Mouse (Mus musculus) frontal cortex, postnatal 10 days (tissue): Measurements from ENCODE around the gene Ggcx.
A peak's percentile ranks its signal among the peaks of the same experiment; 100 is the strongest.

Experiments
- DNase-seq, 2 experiments: peaks; one replicate each; pipeline ENCODE4 v3.0.0; 2022; ENCODE audit warnings: low spot score in 2 of 2, mixed read lengths in 1 of 2

Ggcx gene

DNA sequence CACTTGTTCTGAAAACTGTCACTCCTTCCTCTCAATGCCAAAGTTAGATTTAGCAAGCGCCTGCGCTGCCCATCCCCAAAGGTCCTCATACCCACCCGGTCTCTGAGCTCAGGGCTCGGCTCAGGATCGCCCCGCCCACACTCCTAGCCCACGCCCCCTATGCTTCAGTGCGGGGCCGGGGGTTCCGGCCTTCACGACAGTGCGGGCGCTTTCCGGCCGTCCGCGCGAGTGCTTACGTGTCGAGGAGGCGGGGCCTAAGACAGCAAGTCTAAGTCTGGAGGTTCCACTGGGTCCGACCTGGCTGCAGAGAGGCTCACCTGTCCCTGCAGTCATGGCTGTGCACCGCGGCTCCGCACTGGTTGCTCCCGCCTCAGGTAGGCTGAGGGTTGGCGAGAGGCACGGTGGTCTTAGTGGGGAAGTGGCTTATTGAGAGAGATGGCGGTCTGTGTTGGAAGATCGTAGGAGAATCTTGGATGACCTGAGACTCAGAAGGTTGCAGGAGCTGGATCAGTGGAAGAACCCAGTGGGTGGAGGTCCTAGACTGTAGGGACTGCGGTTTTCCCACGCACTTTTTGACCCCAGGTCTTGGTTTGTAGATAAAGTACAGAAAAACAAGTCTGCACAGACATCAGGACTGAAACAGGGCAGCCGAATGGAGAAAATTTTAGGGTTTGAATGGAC, at the start of gene Ggcx:
TSS of gene Ggcx (plus strand) at position 233 of the 681 bp plus-strand sequence.
- DNase-seq, result peak; percentile 86 to 92

DNA sequence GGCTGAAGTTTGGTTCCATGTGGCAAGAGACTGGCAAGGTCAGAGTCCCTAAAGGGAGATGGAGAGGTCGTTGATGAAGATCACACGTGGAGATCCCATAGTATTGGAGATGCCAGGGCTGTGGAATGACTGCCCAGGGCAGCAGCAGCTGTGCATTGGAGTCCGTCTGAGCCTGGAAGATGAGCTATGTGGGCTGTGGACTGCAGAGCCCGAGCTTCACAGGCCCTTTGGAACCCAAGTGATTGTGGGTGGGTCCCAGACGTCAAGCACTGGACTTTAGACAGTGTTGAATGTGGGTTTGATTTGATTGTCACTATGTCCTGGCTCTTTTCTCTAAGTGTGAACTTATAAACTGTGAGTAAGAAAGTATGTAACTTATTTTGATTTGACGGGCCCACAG, 49.1 kb upstream of the Ggcx start:
- DNase-seq, result no peak

DNA sequence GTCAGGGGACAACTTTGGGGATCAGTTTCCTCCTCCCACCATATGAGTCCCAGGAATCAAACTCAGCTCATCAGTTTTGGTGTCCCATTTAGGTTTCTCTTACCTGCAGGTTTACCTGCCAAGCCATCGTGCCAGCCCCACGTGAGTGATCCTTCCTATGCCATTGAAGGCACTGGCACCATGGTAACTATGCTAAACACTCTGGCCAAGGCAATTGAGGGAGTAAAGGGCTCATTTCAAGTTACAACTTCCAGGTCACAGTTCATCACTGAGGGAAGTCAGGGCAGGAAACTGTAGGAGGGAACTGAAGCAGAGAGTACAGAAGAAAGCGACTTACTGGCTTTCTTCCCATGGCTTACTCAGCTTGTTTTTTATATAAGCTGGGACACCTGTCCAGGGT, 47.8 kb upstream of the Ggcx start:
- no peak for DNase-seq

DNA sequence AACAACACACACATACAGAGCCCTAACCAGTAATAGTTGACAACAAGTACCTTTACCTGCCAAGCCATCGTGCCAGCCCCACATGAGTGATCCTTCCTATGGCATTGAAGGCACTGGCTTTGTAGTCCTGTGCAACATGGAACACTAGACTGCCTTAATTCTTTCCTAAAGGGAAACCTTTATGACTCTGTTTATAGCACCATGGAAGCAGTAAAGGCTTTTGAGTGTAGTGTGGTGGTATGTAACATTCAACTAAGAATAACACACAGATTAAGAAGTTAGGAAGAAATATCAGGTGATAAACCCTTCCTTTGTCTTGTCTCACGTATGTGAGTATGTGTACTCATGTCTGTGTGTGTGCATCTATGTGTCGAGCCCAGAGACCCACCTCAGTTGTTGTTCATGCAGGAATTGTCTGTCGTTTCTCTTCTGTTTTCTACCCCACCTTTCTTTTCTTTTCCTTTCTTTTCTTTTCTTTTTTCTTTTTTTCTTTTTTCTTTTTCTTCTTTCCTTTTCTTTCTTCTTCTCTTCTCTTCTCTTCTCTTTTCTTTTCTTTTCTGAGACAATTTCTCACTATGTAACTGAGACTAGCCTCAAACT, 47.2 kb upstream of the Ggcx start, which contains the start of gene Rnf181:
TSS of gene Rnf181 (minus strand) at position 113 of the 600 bp plus-strand sequence.
- no peak for DNase-seq

DNA sequence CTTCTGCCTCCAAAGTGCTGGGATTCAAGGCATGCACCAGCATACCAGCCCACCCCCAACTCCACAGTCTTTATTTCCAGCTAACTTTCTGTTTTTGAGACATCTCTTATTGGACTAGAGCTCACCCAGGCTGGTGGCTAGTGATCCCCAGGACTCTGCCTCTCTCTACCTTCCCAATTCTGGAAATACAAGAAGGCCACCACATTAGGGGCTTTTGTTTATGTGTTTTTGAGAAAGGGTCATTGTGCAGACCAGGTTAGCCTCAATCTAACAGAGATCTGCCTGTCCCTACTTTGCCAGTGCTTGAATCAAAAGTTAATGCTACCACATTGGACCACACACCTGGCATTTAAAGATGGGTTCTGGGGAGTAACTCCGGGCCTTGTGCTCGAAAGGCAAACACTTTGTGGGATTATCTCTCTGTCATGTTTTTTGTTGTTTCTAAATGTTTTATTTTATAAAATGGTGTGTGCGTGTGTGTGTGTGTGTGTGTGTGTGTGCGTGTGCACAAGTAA, 46.6 kb upstream of the Ggcx start:
- no peak for DNase-seq

DNA sequence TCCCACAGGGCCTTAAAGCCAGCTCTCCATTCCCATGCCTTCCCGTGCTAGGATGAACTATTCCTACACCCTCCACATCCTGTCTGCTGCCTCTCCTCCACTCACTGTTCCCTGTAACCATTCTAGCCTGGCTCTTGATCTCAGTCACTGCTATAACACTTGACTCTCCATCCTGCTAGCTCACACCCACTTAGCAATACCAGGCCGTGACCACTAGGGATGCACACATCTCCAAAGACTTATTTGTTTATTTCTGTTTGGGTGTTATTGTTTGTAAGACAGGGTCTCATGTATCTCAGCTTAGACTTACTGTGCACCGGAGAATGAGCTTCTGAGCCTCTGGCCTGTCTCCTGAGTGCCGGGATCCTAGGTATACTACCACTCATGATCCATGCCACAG, 44.6 kb upstream of the Ggcx start:
- DNase-seq, result no peak

DNA sequence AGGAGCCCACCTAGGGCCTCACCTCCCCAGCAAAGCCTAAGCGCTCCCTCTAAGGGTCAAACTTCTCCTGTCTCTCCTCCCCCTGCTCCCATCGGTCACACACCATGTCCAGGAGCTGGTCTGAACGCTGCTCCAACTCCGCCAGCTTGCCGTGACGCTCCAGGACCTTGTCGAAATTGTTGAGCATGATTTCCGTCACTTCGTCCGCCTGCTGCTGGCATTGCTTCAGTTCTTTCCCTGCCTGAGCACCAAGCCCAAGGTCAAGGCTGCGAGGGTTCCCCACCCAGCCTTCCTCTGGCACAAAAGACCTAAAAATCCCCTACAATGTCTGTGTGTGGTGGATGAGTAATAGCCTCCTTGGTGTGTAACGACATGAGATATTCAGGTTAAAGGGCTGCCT, 44.0 kb upstream of the Ggcx start:
- no peak for DNase-seq

DNA sequence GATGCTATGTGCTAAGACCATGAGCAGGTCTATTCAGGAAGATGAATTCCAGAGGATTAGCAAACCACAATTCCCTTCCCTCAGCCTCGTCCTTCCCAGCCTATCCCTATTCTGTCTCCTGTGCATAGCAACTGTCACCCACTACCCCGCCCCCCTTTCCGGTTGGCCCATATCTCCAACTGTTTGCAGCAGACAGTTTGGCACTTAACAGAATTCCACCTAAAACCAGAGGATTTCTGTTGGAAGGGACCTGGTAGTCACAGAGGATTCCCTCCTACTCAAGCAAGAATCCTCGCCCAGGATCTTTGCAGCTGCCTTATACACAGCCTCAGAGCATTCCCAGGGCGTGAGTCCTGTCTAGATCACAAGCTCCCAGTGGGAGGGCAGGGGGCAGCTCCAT, 43.0 kb upstream of the Ggcx start:
- no peak for DNase-seq

DNA sequence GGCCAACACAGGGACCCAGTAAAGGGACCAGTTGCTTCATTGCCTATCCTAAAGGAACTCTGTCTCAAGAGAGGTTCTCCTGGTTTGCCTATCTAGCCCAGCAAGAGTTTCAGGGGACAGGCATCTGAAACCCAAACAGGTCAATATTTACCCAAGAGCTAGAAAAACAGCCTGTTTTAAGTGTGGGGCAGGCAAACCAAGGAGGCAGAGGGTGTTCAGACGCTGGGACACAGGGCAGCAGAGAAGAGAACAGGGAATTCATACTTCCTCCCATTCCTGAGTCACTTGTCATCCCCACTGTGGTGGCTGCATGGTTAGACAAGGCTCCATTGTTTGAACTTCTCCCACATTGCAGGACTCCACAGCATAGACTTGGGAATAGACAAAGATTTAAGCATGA, 42.5 kb upstream of the Ggcx start:
- no peak for DNase-seq

DNA sequence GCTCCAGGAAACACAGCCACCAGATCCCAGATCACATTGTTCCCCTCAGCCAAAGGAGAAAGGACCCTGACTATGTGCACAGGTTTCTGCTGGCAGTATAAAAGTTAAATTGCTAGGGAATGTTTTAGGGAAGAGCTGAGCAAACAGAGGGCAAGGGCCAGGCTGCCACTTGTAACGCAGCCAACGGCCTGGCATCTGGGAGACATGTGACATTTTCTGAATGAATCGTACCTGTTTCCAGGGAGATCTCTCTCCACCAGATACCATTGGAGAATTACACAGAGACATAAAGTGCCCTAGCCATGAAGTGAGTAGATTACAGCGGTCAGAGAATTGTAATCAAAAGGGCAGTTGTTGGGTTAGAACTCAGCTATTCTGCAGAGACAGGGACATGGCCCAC, 40.9 kb upstream of the Ggcx start:
- DNase-seq, result no peak

DNA sequence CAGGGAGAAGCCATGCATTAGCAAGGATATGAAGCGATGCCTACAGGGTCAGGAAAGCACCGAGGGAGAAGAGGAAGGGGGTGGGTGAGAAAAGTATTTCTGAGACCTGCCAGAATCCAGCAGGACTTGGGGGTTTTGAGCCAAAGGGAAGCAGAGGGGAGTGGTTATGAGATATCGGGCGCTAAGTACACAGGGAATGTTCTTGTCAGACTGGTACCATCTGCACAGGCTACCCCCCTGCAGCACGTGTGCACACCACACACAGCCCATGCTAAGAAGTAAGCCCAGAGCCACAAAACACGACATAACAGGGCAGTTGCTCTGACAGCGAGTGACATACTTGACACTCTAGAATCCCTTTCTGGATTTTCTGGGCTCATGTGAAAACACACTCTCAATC, 39.9 kb upstream of the Ggcx start:
- no peak for DNase-seq

DNA sequence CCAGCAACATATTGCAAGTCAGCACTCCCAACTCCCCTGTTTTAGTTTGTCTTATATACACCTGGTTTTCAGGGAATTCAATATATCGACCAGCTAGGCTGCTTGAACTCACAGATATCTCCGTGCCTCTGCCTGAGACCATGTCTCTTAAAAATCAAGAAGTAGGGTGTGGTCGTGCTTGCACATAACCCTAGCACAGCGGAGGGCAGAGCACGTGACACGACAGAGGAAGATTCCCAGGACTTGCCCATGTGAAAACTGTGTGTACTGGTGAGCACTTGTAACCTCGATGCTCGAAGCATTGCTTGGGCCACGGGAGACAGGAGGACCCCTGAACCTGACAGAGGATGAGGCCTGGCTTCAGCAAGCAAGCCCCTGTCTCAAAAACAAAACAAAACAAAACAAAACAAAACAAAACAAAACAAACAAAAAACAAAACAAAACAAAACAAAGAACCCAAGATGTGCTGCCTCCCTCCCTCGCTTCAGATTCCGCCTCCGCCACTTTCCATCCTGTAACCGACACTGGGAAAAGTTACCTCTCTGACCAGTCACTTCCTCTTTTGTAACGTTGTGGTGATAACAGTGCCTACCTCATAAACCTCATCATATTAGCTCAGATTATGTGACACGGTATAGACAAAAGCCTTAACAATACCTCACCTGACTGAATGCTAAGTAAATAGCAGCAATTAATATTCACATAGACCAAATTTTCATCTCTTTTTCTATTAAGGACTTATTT, 39.1 kb upstream of the Ggcx start:
- no peak for DNase-seq

DNA sequence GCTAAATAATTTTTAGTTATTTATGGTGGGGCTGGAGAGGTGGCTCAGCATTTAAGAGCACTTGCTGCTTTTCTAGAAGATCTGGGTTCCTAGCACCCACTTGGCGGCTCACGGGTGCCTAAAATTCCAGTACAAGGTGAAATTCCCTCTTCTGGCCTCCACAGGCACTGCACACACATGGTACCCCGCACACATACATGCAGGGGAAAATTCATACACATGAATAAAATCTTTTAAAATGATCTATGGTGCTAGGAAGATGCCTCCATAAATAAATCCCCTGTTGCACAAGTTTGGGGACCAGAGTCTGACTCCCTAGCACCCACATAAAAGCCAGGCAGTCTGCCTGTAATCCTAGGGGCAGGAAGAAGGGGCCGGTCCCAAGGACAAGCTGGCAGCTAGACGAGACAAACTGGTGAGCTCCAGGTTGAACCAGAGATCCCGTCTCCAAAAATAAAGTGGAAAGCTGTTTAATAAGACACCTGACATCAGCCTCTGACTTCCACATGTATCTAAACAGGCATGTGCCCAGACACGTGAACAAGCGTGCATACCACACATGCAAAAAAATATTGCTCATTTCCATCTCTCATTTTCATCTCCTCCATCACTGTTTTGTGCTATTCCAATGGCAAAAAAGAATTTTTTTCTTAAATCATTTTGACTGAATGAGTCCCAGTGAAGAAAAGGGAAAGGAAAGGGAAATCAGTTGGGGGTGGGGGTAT, 35.4 kb upstream of the Ggcx start:
- DNase-seq, result no peak

DNA sequence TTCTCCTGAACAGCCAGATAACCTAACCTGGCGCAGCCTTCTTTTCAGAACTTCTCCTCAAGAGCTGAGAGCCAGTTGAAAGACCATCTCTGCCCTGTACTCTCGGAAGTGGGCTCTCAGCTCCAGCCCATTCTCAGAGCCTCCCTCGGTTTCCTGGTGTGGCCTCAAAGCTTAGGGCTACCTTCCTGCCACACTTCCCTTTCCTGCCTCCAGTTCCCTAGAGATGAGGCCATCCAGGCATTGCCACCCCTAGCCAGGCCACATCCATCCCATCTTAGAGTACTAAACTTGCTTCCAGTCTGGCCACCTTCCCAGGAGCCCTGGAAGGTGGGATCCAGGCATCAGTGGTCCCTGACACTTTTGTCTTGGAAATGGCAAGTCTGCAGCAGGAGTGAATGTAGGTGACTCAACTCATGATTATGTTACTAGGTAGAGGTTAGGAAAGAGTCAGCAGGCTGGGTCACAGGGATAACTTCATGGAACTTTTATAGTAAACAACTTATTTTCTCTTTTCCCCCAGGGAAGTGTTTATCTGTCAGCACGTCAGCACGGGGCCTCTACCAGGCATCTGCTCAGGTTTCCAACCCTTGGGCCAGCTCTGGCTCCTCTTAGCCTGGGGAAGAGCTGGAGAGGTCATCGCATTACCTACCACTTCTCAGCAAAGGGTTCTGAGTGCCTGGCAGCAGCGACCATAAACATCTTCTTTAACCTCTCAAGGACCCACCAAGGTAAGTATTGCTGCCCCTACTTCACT, 34.6 kb upstream of the Ggcx start:
- no peak for DNase-seq

DNA sequence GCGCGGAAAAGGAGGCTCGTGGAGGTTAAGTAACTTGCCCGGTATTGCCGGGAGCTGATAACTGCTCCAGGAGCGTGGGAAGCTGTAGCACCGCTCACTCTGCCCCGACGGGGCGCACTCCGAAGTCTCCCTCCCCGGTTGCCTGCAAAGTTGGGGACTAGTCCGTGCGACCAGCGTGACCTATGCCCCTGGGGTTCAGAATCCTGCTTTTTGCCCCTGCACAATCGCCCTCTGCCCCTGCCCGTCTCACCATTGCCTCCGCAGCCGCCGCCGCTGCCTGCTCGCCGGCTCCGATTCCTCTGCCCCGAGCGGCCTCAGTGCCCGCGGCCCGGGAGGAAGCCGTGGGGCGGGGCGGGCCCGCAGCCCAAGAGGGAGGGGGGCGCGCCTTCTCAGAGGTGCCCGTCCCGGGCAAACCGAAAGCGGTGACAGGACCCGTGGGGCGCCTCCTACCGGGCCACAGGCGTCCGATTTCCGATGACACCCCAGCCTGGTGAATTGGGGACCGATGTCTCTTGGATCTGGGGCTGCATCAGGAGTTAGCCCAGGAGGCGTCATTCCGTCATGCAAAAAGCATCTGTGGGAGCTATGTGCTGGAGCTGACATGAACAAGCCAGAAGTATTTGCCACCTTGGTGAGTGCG, 33.9 kb upstream of the Ggcx start, which contains the start of gene Vamp5:
TSS of gene Vamp5 (minus strand) at position 338 of the 640 bp plus-strand sequence.
- DNase-seq, result no peak

DNA sequence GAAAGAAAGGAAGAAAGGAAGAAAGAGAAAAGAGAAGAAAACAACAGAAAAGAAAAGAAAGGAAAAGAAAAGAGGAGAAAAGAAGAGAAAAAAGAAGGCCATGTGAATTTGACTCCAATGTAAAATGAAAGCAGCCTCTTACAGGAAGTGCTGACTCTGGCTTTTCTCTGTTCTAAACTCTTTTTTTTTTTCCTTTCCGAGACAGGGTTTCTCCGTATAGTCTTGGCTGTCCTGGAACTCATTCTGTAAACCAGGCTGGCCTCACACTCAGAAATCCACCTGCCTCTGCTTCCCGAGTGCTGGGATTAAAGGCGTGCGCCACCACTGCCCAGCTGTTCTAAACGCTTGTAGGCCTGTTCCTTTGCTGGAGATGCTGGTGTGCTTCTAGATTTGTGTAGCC, 31.6 kb upstream of the Ggcx start:
- DNase-seq, result no peak

DNA sequence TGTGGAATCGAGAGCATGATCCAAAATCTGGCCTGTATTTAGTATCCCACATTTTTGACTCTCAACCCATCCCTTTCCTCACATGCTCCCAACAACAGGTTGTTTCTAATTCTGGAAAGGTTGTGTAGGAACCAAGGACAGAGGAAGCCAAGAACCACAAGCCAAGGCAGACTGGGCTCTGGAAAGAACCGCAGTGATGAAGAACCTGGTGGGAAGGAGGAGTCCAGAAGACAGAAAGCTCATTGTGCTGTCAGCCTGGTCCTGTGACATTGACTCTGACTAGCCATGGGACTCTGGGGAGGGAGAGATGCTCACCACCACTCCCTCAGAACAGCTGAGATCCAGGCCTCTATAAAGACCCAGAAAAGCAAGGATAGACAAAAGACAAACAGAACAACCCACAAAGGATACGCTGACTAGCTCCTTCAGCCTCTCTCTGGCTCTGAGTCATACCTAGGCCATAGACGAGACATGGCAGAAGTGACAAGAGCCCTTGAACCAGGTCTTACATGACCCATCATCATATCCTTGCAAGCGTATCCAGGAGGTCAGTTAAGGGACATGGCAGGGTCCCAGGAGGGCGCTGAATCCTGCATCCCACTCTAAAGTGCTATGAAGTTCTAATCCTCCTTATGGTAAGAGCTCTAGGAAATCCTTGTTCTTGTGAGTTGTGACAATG, 30.8 kb upstream of the Ggcx start:
- DNase-seq, result no peak

DNA sequence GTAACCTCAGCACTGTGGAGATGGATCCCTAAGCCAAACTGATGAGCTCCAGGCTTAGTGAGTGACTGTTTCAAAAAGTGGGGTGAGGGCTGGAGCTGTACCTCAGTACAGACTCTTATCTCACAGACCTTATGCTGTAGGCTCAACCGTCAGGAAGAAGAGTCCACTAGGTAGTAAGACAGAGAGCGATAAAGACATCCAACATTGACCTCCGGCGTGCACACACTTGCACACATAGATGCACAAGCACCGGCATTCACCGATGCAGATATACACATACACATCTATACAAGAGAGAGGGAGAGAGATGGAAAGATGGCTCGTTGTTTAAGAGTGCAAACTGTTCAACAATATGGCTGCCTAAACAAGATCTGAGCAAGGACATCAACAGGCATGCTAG, 30.2 kb upstream of the Ggcx start:
- DNase-seq, result no peak

DNA sequence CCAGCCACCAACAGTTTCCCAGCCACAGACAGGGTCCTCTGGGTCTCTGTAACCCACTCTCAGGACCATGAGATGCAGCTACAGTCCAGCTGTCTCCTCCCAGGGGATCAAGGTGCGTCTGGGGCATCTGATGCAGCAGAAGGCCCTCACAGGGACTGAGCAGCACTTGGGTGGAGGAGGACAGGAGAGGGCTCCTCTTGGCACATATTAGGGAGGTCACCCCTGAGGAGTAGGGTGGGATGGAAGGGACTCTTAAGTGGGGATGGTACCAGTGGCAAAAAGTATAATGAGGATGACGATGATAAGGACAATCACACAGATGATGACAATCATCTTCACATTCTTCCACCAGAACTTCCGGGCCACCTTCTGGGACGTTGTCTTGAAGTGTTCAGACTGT, 28.9 kb upstream of the Ggcx start:
- no peak for DNase-seq

DNA sequence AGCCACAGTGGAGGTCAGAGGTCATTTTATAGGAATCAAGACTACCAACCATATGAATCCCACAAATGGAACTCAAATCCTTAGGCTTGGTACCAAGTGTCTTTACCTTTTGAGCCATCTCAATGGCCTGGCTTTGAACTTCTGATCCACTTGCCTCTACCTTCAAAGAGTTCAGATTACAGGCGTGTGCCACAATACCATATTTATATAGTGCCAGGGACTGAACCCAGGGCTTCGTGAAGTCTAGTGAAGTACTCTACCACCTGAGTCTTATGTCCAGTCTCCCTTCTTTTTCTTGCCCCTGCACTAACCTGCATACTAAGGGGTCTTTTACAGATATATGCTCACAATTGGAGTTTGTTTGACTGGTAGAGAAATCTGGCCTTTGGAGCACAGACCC, 27.5 kb upstream of the Ggcx start:
- no peak for DNase-seq
